Mouse (Mus musculus) c-Kit-negative CD71-positive TER-119-positive erythroid progenitor cells, embryonic 14.5 days (primary cell): ENCODE measurements around the gene Cdk4.
A peak's percentile ranks its signal among the peaks of the same experiment; 100 is the strongest.

ENCODE experiments used
- DNase-seq: peaks from one replicate; pipeline ENCODE4 v3.0.0-alpha.2; 2013; ENCODE audit warnings: low read depth, low spot score

Cdk4 gene

GRCm38 (mm10) chr10:127063239-127063872 lies at the start of gene Cdk4:
Cdk4 (plus strand) TSS chr10:127063534.
- DNase-seq = peak; percentile 82

GRCm38 (mm10) chr10:127016488-127016887 lies 46.8 kb upstream of the Cdk4 start:
- no peak for DNase-seq

- DNase-seq = no peak
These were observed 46.3 kb upstream of the Cdk4 start for GRCm38 (mm10) chr10:127017071-127017470.

GRCm38 (mm10) chr10:127018422-127018821 lies 44.9 kb upstream of the Cdk4 start:
- DNase-seq = no peak

GRCm38 (mm10) chr10:127030336-127031296 lies 32.7 kb upstream of the Cdk4 start, which contains the start of gene Tsfm:
Tsfm (minus strand) TSS chr10:127030840.
- DNase-seq = peak; percentile 73

GRCm38 (mm10) chr10:127033301-127033741 lies 30.0 kb upstream of the Cdk4 start:
- no peak for DNase-seq

GRCm38 (mm10) chr10:127036273-127036672 lies 27.1 kb upstream of the Cdk4 start:
- DNase-seq = no peak

- DNase-seq = no peak
These were observed 25.7 kb upstream of the Cdk4 start for GRCm38 (mm10) chr10:127037641-127038040.

GRCm38 (mm10) chr10:127040569-127041214 lies 22.6 kb upstream of the Cdk4 start:
- no peak for DNase-seq

GRCm38 (mm10) chr10:127041274-127041766 lies 22.0 kb upstream of the Cdk4 start, which contains the start of the genes Mettl1 and Eef1akmt3:
Mettl1 (plus strand) TSS chr10:127041414.
Eef1akmt3 (minus strand) TSS chr10:127041513.
- DNase-seq = no peak

- DNase-seq = no peak
These were observed 21.5 kb upstream of the Cdk4 start for GRCm38 (mm10) chr10:127041774-127042338.

- DNase-seq = no peak
These were observed 20.7 kb upstream of the Cdk4 start for GRCm38 (mm10) chr10:127042468-127043115.

GRCm38 (mm10) chr10:127043187-127043586 lies 20.1 kb upstream of the Cdk4 start:
- no peak for DNase-seq

GRCm38 (mm10) chr10:127047954-127048353 lies 15.4 kb upstream of the Cdk4 start, which contains the start of gene Cyp27b1:
Cyp27b1 (plus strand) TSS chr10:127048250.
- DNase-seq = no peak

GRCm38 (mm10) chr10:127048608-127049394 lies 14.5 kb upstream of the Cdk4 start:
- DNase-seq = no peak

GRCm38 (mm10) chr10:127049395-127050118 lies 13.8 kb upstream of the Cdk4 start:
- DNase-seq = no peak

GRCm38 (mm10) chr10:127050119-127050474 lies 13.2 kb upstream of the Cdk4 start:
- DNase-seq = no peak

GRCm38 (mm10) chr10:127054646-127055045 lies 8.7 kb upstream of the Cdk4 start:
- DNase-seq = no peak

GRCm38 (mm10) chr10:127055406-127055805 lies 7.9 kb upstream of the Cdk4 start:
- DNase-seq = no peak
